Mouse (Mus musculus) heart, embryonic 15.5 days (tissue): ENCODE measurements at regions not wholly inside any gene's neighbourhood (a gene's known extent, or its start where the extent isn't known, plus 50 kb on each side); places are given as distances from the start of the nearest gene placed in this dataset.

ENCODE experiments used
- ATAC-seq: fragments of 200-750 bp; cut with Nextera tagmentation; replicated peaks from 2 replicates; pipeline ENCODE4 v1.8.0; 2017; ENCODE audit warnings: low read depth, moderate TSS enrichment; ENCODE audit not compliant: insufficient number of reproducible peaks, insufficient read depth, low FRiP score
- H3K27ac ChIP-seq: fragments of 300-500 bp; sonication (generic); 2 replicates; pipeline ENCODE4 v1.5.1; 2015; ENCODE audit warnings: mild to moderate bottlenecking, inconsistent platforms
- H3K27me3 ChIP-seq: fragments of 300-500 bp; sonication (generic); 2 replicates; pipeline ENCODE4 v1.6.1; 2015; ENCODE audit warnings: inconsistent platforms
- H3K36me3 ChIP-seq: fragments of 300-500 bp; sonication (generic); 2 replicates; pipeline ENCODE4 v1.6.1; 2015; ENCODE audit warnings: mild to moderate bottlenecking, inconsistent platforms
- H3K4me1 ChIP-seq: fragments of 300-500 bp; sonication (generic); replicated peaks from 2 replicates; pipeline ENCODE4 v1.6.1; 2015; ENCODE audit warnings: inconsistent platforms
- H3K4me2 ChIP-seq: fragments of 300-500 bp; sonication (generic); 2 replicates; pipeline ENCODE4 v1.6.1; 2015; ENCODE audit warnings: inconsistent platforms, mild to moderate bottlenecking, moderate library complexity
- H3K4me3 ChIP-seq: fragments of 300-500 bp; sonication (generic); 2 replicates; pipeline ENCODE4 v1.5.1; 2015; ENCODE audit warnings: mild to moderate bottlenecking, inconsistent platforms
- H3K9ac ChIP-seq: fragments of 300-500 bp; sonication (generic); 2 replicates; pipeline ENCODE4 v1.6.1; 2015; ENCODE audit warnings: mild to moderate bottlenecking, inconsistent platforms
- H3K9me3 ChIP-seq: fragments of 300-500 bp; sonication (generic); replicated peaks from 2 replicates; pipeline ENCODE4 v1.6.1; 2016; ENCODE audit warnings: inconsistent platforms
- whole genome bisulfite sequencing: fragments of 180-500 bp; shearing (Covaris S2); methylation state at CpG from one replicate; pipeline ENCODE4 v1.1.7; 2015; ENCODE audit warnings: mixed read lengths; 5-methylcytosine and 5-hydroxymethylcytosine counted together

- no peak overlapping the region for H3K9ac ChIP-seq
- ATAC-seq, result no peak
- H3K9me3 ChIP-seq, result no peaks in the 10 kb centered on the region
- H3K27me3 ChIP-seq, result no peaks in the 10 kb centered on the region
- H3K4me3 ChIP-seq, result no peak overlapping the region
- 80% methylated on average over 1 of the region's 1 CpGs for WGBS
- H3K4me1 ChIP-seq, result no peaks in the 10 kb centered on the region
- no peaks in the 10 kb centered on the region for H3K36me3 ChIP-seq
- no peak overlapping the region for H3K4me2 ChIP-seq
- H3K27ac ChIP-seq, result no peak overlapping the region
These were observed 247.9 kb downstream of the Rfpl4b start for GRCm38 (mm10) chr10:38573728-38574127.

- Histone ChIP-seq H3K4me3 (no peak overlapping the region), H3K4me2 (no peak overlapping the region), H3K27ac (no peak overlapping the region), H3K4me1 (no peaks in the 10 kb centered on the region), H3K9me3 (no peaks in the 10 kb centered on the region), H3K36me3 (no peaks in the 10 kb centered on the region), H3K9ac (no peak overlapping the region), H3K27me3 (no peaks in the 10 kb centered on the region)
- WGBS, result 68% methylated on average over 2 of the region's 2 CpGs
- no peak for ATAC-seq
These were observed 248.4 kb downstream of the Rfpl4b start for GRCm38 (mm10) chr10:38573146-38573545.

- no peak overlapping the region for H3K9ac ChIP-seq
- ATAC-seq, result no peak
- H3K27ac ChIP-seq, result no peak overlapping the region
- H3K4me3 ChIP-seq, result no peak overlapping the region
- H3K4me1 ChIP-seq, result no peaks in the 10 kb centered on the region
- H3K36me3 ChIP-seq, result no peaks in the 10 kb centered on the region
- no peak overlapping the region for H3K4me2 ChIP-seq
- 76% methylated on average over 1 of the region's 1 CpGs for WGBS
- H3K27me3 ChIP-seq, result no peaks in the 10 kb centered on the region
- no peaks in the 10 kb centered on the region for H3K9me3 ChIP-seq
These were observed 254.3 kb downstream of the Rfpl4b start for GRCm38 (mm10) chr10:38567270-38567669.

- no peak overlapping the region for H3K9ac ChIP-seq
- no peak overlapping the region for H3K27ac ChIP-seq
- H3K9me3 ChIP-seq, result no peaks in the 10 kb centered on the region
- H3K4me2 ChIP-seq, result no peak overlapping the region
- no peaks in the 10 kb centered on the region for H3K36me3 ChIP-seq
- no peaks in the 10 kb centered on the region for H3K27me3 ChIP-seq
- WGBS, result 28% methylated on average over 1 of the region's 1 CpGs
- no peak for ATAC-seq
- no peaks in the 10 kb centered on the region for H3K4me1 ChIP-seq
- H3K4me3 ChIP-seq, result no peak overlapping the region
These were observed 255.2 kb downstream of the Rfpl4b start for GRCm38 (mm10) chr10:38566361-38566760.

GRCm38 (mm10) chr10:38555040-38555439, 266.5 kb downstream of the Rfpl4b start:
- ATAC-seq, result no peak

GRCm38 (mm10) chr10:38553688-38554680, 267.6 kb downstream of the Rfpl4b start:
- WGBS, result 18% methylated on average over 18 of the region's 18 CpGs
- H3K9ac ChIP-seq, result peak overlapping the region; percentile 19; the same call in 1 of the 2 replicates
- peak overlapping the region; percentile 63 for H3K4me2 ChIP-seq
- H3K27me3 ChIP-seq, result no peaks in the 10 kb centered on the region
- no peaks in the 10 kb centered on the region for H3K9me3 ChIP-seq
- peak overlapping the region; percentile 43 for H3K4me3 ChIP-seq
- no peaks in the 10 kb centered on the region for H3K4me1 ChIP-seq
- no peaks in the 10 kb centered on the region for H3K36me3 ChIP-seq
- ATAC-seq, result no peak; the same call in 1 of the 2 replicates
- H3K27ac ChIP-seq, result peak overlapping the region; percentile 46

More at GRCm38 (mm10) chr10:38555040-38555439, 266.5 kb downstream of the Rfpl4b start:
- Histone ChIP-seq H3K4me3 (no peak overlapping the region), H3K27me3 (no peaks in the 10 kb centered on the region), H3K4me2 (no peak overlapping the region), H3K27ac (no peak overlapping the region), H3K4me1 (no peaks in the 10 kb centered on the region), H3K9ac (no peak overlapping the region), H3K9me3 (no peaks in the 10 kb centered on the region), H3K36me3 (no peaks in the 10 kb centered on the region)
- 54% methylated on average over 5 of the region's 5 CpGs for WGBS

- Histone ChIP-seq H3K4me2 (peak overlapping the region; percentile 63), H3K9me3 (no peaks in the 10 kb centered on the region), H3K27ac (peak overlapping the region; percentile 46; the same call in 1 of the 2 replicates), H3K4me3 (no peak overlapping the region; the same call in 1 of the 2 replicates), H3K9ac (no peak overlapping the region), H3K4me1 (no peaks in the 10 kb centered on the region), H3K36me3 (no peaks in the 10 kb centered on the region), H3K27me3 (no peaks in the 10 kb centered on the region)
- ATAC-seq, result no peak
These were observed 268.3 kb downstream of the Rfpl4b start for GRCm38 (mm10) chr10:38553326-38553687.

GRCm38 (mm10) chr10:38552350-38553076, 269.1 kb downstream of the Rfpl4b start:
- no peak for ATAC-seq
- no peak overlapping the region for H3K27ac ChIP-seq
- no peak overlapping the region for H3K4me2 ChIP-seq
- H3K4me3 ChIP-seq, result no peak overlapping the region
- no peaks in the 10 kb centered on the region for H3K36me3 ChIP-seq
- H3K4me1 ChIP-seq, result no peaks in the 10 kb centered on the region
- no peak overlapping the region for H3K9ac ChIP-seq
- WGBS, result 81% methylated on average over 5 of the region's 5 CpGs
- H3K27me3 ChIP-seq, result no peaks in the 10 kb centered on the region
- no peaks in the 10 kb centered on the region for H3K9me3 ChIP-seq

GRCm38 (mm10) chr10:38540031-38540430, 281.5 kb downstream of the Rfpl4b start:
- Histone ChIP-seq H3K9ac (no peak overlapping the region), H3K27ac (no peak overlapping the region), H3K4me1 (peaks cover 10% of the 10 kb centered on the region), H3K27me3 (no peaks in the 10 kb centered on the region), H3K4me3 (no peak overlapping the region), H3K9me3 (no peaks in the 10 kb centered on the region), H3K4me2 (no peak overlapping the region), H3K36me3 (no peaks in the 10 kb centered on the region)
- WGBS, result 87% methylated on average over 4 of the region's 4 CpGs
- ATAC-seq, result no peak

- Histone ChIP-seq H3K27ac (peak overlapping the region; percentile 77), H3K9ac (no peak overlapping the region), H3K36me3 (no peaks in the 10 kb centered on the region), H3K4me3 (no peak overlapping the region), H3K4me1 (peaks cover 10% of the 10 kb centered on the region), H3K27me3 (no peaks in the 10 kb centered on the region), H3K9me3 (no peaks in the 10 kb centered on the region), H3K4me2 (no peak overlapping the region)
- peak; percentile 67; the same call in 1 of the 2 replicates for ATAC-seq
These were observed 282.8 kb downstream of the Rfpl4b start for GRCm38 (mm10) chr10:38538766-38539165.

- WGBS, result 68% methylated on average over 2 of the region's 2 CpGs
- no peaks in the 10 kb centered on the region for H3K9me3 ChIP-seq
- H3K4me1 ChIP-seq, result no peaks in the 10 kb centered on the region
- no peaks in the 10 kb centered on the region for H3K36me3 ChIP-seq
- no peak overlapping the region for H3K9ac ChIP-seq
- no peak overlapping the region for H3K4me3 ChIP-seq
- no peaks in the 10 kb centered on the region for H3K27me3 ChIP-seq
- no peak for ATAC-seq
- H3K27ac ChIP-seq, result no peak overlapping the region
- no peak overlapping the region for H3K4me2 ChIP-seq
These were observed 304.9 kb downstream of the Rfpl4b start for GRCm38 (mm10) chr10:38516636-38517035.
